Mouse (Mus musculus) forebrain, embryonic 15.5 days (tissue): ENCODE results near the gene Cdc5l. TPM values are rescaled to one million over a fixed set of nuclear protein-coding genes. Genes with fewer than 3 reads are reported as not detected.
A peak's percentile ranks its signal among the peaks of the same experiment; 100 is the strongest.
"Not testable (repeated sequence)": the region's sequence is repeated elsewhere in the genome, so short reads cannot be mapped to it uniquely, and the experiment has no call there.

Experiments used
- ATAC-seq: fragments of 200-750 bp; cut with Nextera tagmentation; replicated peaks from 2 replicates; pipeline ENCODE4 v1.8.0; 2017; ENCODE audit warnings: mild to moderate bottlenecking, moderate TSS enrichment, moderate library complexity
- H3K27ac ChIP-seq: fragments of 300-500 bp; sonication (generic); replicated peaks from 2 replicates; pipeline ENCODE4 v1.5.1; 2015; ENCODE audit warnings: mild to moderate bottlenecking, inconsistent platforms
- H3K27me3 ChIP-seq: fragments of 300-500 bp; sonication (generic); 2 replicates; pipeline ENCODE4 v1.6.1; 2015; ENCODE audit warnings: inconsistent platforms
- H3K36me3 ChIP-seq: fragments of 300-500 bp; sonication (generic); 2 replicates; pipeline ENCODE4 v1.6.1; 2015; ENCODE audit warnings: mild to moderate bottlenecking, inconsistent platforms
- H3K4me1 ChIP-seq: fragments of 300-500 bp; sonication (generic); 2 replicates; pipeline ENCODE4 v1.6.1; 2015; ENCODE audit warnings: inconsistent platforms
- H3K4me2 ChIP-seq: fragments of 300-500 bp; sonication (generic); replicated peaks from 2 replicates; pipeline ENCODE4 v1.6.1; 2015; ENCODE audit warnings: mild to moderate bottlenecking, inconsistent platforms
- H3K4me3 ChIP-seq: fragments of 300-500 bp; sonication (generic); 2 replicates; pipeline ENCODE4 v1.5.1; 2015; ENCODE audit warnings: mild to moderate bottlenecking, inconsistent platforms
- H3K9ac ChIP-seq: fragments of 300-500 bp; sonication (generic); replicated peaks from 2 replicates; pipeline ENCODE4 v1.6.1; 2015; ENCODE audit warnings: mild to moderate bottlenecking, inconsistent platforms
- H3K9me3 ChIP-seq: fragments of 300-500 bp; sonication (generic); 2 replicates; pipeline ENCODE4 v1.6.1; 2016; ENCODE audit warnings: inconsistent platforms
- WGBS: fragments of 180-500 bp; shearing (Covaris S2); methylation state at CpG from one replicate; pipeline ENCODE4 v1.1.7; 2015; ENCODE audit warnings: mixed read lengths; 5-methylcytosine and 5-hydroxymethylcytosine counted together
- polyA plus RNA-seq: library from polyadenylated mRNA; unstranded; fragments of >200 nt; fragmentation: Nextera tagmentation; extraction: Ambion mirVana; gene quantifications from 2 replicates; pipeline ENCODE4 v1.2.1, GENCODE M21; 2015

Gene Cdc5l
- polyA plus RNA-seq, 1 experiment from 2014 or later = 69.5 TPM

- Histone ChIP-seq H3K36me3 (0 out of 2 replicates have a peak, but pooled peaks cover 7% of the 10 kb centered on the region), H3K4me3 (peak overlapping the region; percentile 76), H3K27me3 (no peaks in the 10 kb centered on the region), H3K9me3 (no peaks in the 10 kb centered on the region), H3K27ac (peak overlapping the region; percentile 93), H3K4me1 (peaks cover 29% of the 10 kb centered on the region), H3K9ac (peak overlapping the region; percentile 68), H3K4me2 (peak overlapping the region; percentile 73)
- WGBS = 1% methylated on average over 61 of the region's 62 CpGs
- peak; percentile 85 for ATAC-seq
Measured at GRCm38 (mm10) chr17:45432706-45433398, 685 bp downstream of the Cdc5l start.

GRCm38 (mm10) chr17:45432007-45432406 is 1.5 kb downstream of the Cdc5l start:
- H3K9ac ChIP-seq = peak overlapping the region; percentile 68
- H3K27ac ChIP-seq = no peak overlapping the region
- WGBS = 82% methylated on average over 3 of the region's 3 CpGs
- peak overlapping the region; percentile 76 for H3K4me3 ChIP-seq
- no peaks in the 10 kb centered on the region for H3K27me3 ChIP-seq
- no peaks in the 10 kb centered on the region for H3K9me3 ChIP-seq
- peak overlapping the region; percentile 73 for H3K4me2 ChIP-seq
- H3K4me1 ChIP-seq = peaks cover 29% of the 10 kb centered on the region
- no peak for ATAC-seq
- H3K36me3 ChIP-seq = peaks cover 9% of the 10 kb centered on the region

GRCm38 (mm10) chr17:45417387-45417786 is 16.1 kb downstream of the Cdc5l start:
- Histone ChIP-seq H3K4me3 (no peak overlapping the region), H3K27me3 (no peaks in the 10 kb centered on the region), H3K9ac (no peak overlapping the region), H3K4me2 (no peak overlapping the region), H3K4me1 (no peaks in the 10 kb centered on the region), H3K36me3 (peaks cover 69% of the 10 kb centered on the region), H3K27ac (no peak overlapping the region), H3K9me3 (no peaks in the 10 kb centered on the region)
- 92% methylated on average over 2 of the region's 2 CpGs for WGBS
- no peak for ATAC-seq

- H3K4me3 ChIP-seq, ATAC-seq, H3K4me2 ChIP-seq, H3K27ac ChIP-seq, H3K27me3 ChIP-seq, H3K9me3 ChIP-seq, H3K4me1 ChIP-seq, H3K9ac ChIP-seq: not testable (repeated sequence)
- H3K36me3 ChIP-seq = peaks cover 83% of the 10 kb centered on the region
- WGBS = 93% methylated on average over 2 of the region's 2 CpGs
Measured at GRCm38 (mm10) chr17:45411617-45412016, 21.9 kb downstream of the Cdc5l start.

- H3K36me3 ChIP-seq = peaks cover 73% of the 10 kb centered on the region
- no peaks in the 10 kb centered on the region for H3K4me1 ChIP-seq
- no peaks in the 10 kb centered on the region for H3K9me3 ChIP-seq
- no peak overlapping the region for H3K9ac ChIP-seq
- no peak for ATAC-seq
- H3K4me2 ChIP-seq = no peak overlapping the region
- WGBS = 98% methylated on average over 2 of the region's 2 CpGs
- H3K27me3 ChIP-seq = no peaks in the 10 kb centered on the region
- no peak overlapping the region for H3K4me3 ChIP-seq
- no peak overlapping the region for H3K27ac ChIP-seq
Measured at GRCm38 (mm10) chr17:45408719-45409118, 24.8 kb downstream of the Cdc5l start.

- no peak for ATAC-seq
- no peak overlapping the region for H3K9ac ChIP-seq
- no peaks in the 10 kb centered on the region for H3K4me1 ChIP-seq
- H3K4me2 ChIP-seq = no peak overlapping the region
- no peaks in the 10 kb centered on the region for H3K9me3 ChIP-seq
- H3K4me3 ChIP-seq = no peak overlapping the region
- H3K27ac ChIP-seq = no peak overlapping the region
- no peaks in the 10 kb centered on the region for H3K27me3 ChIP-seq
- WGBS = 95% methylated on average over 10 of the region's 10 CpGs
- peaks cover 53% of the 10 kb centered on the region for H3K36me3 ChIP-seq
Measured at GRCm38 (mm10) chr17:45406281-45406680, 27.3 kb downstream of the Cdc5l start.

GRCm38 (mm10) chr17:45403207-45403606 is 30.3 kb downstream of the Cdc5l start:
- Histone ChIP-seq H3K4me2 (no peak overlapping the region), H3K4me3 (no peak overlapping the region), H3K9me3 (no peaks in the 10 kb centered on the region), H3K4me1 (0 out of 2 replicates have a peak, but pooled peaks cover 6% of the 10 kb centered on the region), H3K27me3 (no peaks in the 10 kb centered on the region), H3K9ac (no peak overlapping the region), H3K27ac (no peak overlapping the region), H3K36me3 (peaks cover 26% of the 10 kb centered on the region)
- 6% methylated on average over 3 of the region's 3 CpGs for WGBS
- peak; percentile 71; the same call in 1 of the 2 replicates for ATAC-seq

GRCm38 (mm10) chr17:45402601-45403000 is 30.9 kb downstream of the Cdc5l start:
- Histone ChIP-seq H3K4me3 (no peak overlapping the region), H3K36me3 (peaks cover 24% of the 10 kb centered on the region), H3K9me3 (no peaks in the 10 kb centered on the region), H3K27ac (no peak overlapping the region), H3K27me3 (no peaks in the 10 kb centered on the region), H3K4me1 (0 out of 2 replicates have a peak, but pooled peaks cover 6% of the 10 kb centered on the region), H3K4me2 (no peak overlapping the region), H3K9ac (no peak overlapping the region)
- no peak for ATAC-seq
- 87% methylated on average over 3 of the region's 3 CpGs for WGBS

- ATAC-seq = no peak
- peaks cover 19% of the 10 kb centered on the region for H3K36me3 ChIP-seq
- WGBS = 98% methylated on average over 1 of the region's 1 CpGs
- 0 out of 2 replicates have a peak, but pooled peaks cover 6% of the 10 kb centered on the region for H3K4me1 ChIP-seq
- no peak overlapping the region for H3K4me2 ChIP-seq
- H3K9ac ChIP-seq = no peak overlapping the region
- H3K27me3 ChIP-seq = no peaks in the 10 kb centered on the region
- no peak overlapping the region for H3K27ac ChIP-seq
- no peaks in the 10 kb centered on the region for H3K9me3 ChIP-seq
- no peak overlapping the region for H3K4me3 ChIP-seq
Measured at GRCm38 (mm10) chr17:45402126-45402525, 31.4 kb downstream of the Cdc5l start.

- H3K9ac ChIP-seq = no peak overlapping the region
- no peaks in the 10 kb centered on the region for H3K27me3 ChIP-seq
- no peak overlapping the region for H3K27ac ChIP-seq
- ATAC-seq = no peak
- H3K4me1 ChIP-seq = 0 out of 2 replicates have a peak, but pooled peaks cover 6% of the 10 kb centered on the region
- H3K4me2 ChIP-seq = no peak overlapping the region
- peaks cover 15% of the 10 kb centered on the region; the same call in 1 of the 2 replicates for H3K36me3 ChIP-seq
- H3K9me3 ChIP-seq = no peaks in the 10 kb centered on the region
- 95% methylated on average over 5 of the region's 5 CpGs for WGBS
- H3K4me3 ChIP-seq = no peak overlapping the region
Measured at GRCm38 (mm10) chr17:45401126-45401905, 32.2 kb downstream of the Cdc5l start.

- 93% methylated on average over 2 of the region's 2 CpGs for WGBS
- no peak overlapping the region for H3K27ac ChIP-seq
- no peaks in the 10 kb centered on the region for H3K9me3 ChIP-seq
- H3K36me3 ChIP-seq = 0 out of 2 replicates have a peak, but pooled peaks cover 8% of the 10 kb centered on the region
- ATAC-seq = no peak
- no peaks in the 10 kb centered on the region for H3K27me3 ChIP-seq
- 0 out of 2 replicates have a peak, but pooled peaks cover 6% of the 10 kb centered on the region for H3K4me1 ChIP-seq
- no peak overlapping the region for H3K4me2 ChIP-seq
- H3K4me3 ChIP-seq = no peak overlapping the region
- H3K9ac ChIP-seq = no peak overlapping the region
Measured at GRCm38 (mm10) chr17:45398021-45398420, 35.5 kb downstream of the Cdc5l start.

GRCm38 (mm10) chr17:45397541-45397940 is 36.0 kb downstream of the Cdc5l start:
- no peaks in the 10 kb centered on the region for H3K9me3 ChIP-seq
- no peak overlapping the region for H3K4me2 ChIP-seq
- ATAC-seq = no peak
- H3K36me3 ChIP-seq = peaks cover 9% of the 10 kb centered on the region; the same call in 1 of the 2 replicates
- H3K27ac ChIP-seq = no peak overlapping the region
- 78% methylated on average over 3 of the region's 3 CpGs for WGBS
- H3K9ac ChIP-seq = no peak overlapping the region
- H3K4me3 ChIP-seq = no peak overlapping the region
- H3K4me1 ChIP-seq = 0 out of 2 replicates have a peak, but pooled peaks cover 6% of the 10 kb centered on the region
- no peaks in the 10 kb centered on the region for H3K27me3 ChIP-seq
